Mouse (Mus musculus) frontal cortex, postnatal 14 days (tissue): Measurements from ENCODE around the gene Zfp609.
"Not testable (repeated sequence)": the region's sequence is repeated elsewhere in the genome, so short reads cannot be mapped to it uniquely, and the experiment has no call there.

Experiments used
- DNase-seq, 2 experiments: peaks; one replicate each; pipeline ENCODE4 v3.0.0; 2022; ENCODE audit warnings: low spot score in 2 of 2

The Zfp609 gene

GRCm38 (mm10) chr9:65818402-65818801 is 9.0 kb downstream of the Zfp609 start:
- no peak for DNase-seq

GRCm38 (mm10) chr9:65812841-65813240 is 14.5 kb downstream of the Zfp609 start:
- DNase-seq = no peak

- no peak for DNase-seq
Measured at GRCm38 (mm10) chr9:65811784-65812183, 15.6 kb downstream of the Zfp609 start.

- no peak for DNase-seq
Measured at GRCm38 (mm10) chr9:65807818-65808217, 19.5 kb downstream of the Zfp609 start.

- no peak for DNase-seq
Measured at GRCm38 (mm10) chr9:65807251-65807650, 20.1 kb downstream of the Zfp609 start.

- no peak for DNase-seq
Measured at GRCm38 (mm10) chr9:65799770-65800169, 27.6 kb downstream of the Zfp609 start.

- DNase-seq = no peak
Measured at GRCm38 (mm10) chr9:65795651-65796050, 31.7 kb downstream of the Zfp609 start.

- DNase-seq = no peak
Measured at GRCm38 (mm10) chr9:65794313-65794712, 33.1 kb downstream of the Zfp609 start.

- no peak for DNase-seq
Measured at GRCm38 (mm10) chr9:65793506-65793905, 33.9 kb downstream of the Zfp609 start.

GRCm38 (mm10) chr9:65793086-65793485 is 34.3 kb downstream of the Zfp609 start:
- DNase-seq = no peak

- no peak for DNase-seq
Measured at GRCm38 (mm10) chr9:65791846-65792245, 35.5 kb downstream of the Zfp609 start.

GRCm38 (mm10) chr9:65791106-65791505 is 36.3 kb downstream of the Zfp609 start:
- no peak for DNase-seq

- DNase-seq = no peak
Measured at GRCm38 (mm10) chr9:65789788-65790187, 37.6 kb downstream of the Zfp609 start.

- no peak for DNase-seq
Measured at GRCm38 (mm10) chr9:65788556-65788955, 38.8 kb downstream of the Zfp609 start.

- DNase-seq = no peak
Measured at GRCm38 (mm10) chr9:65787829-65788344, 39.5 kb downstream of the Zfp609 start.

GRCm38 (mm10) chr9:65786885-65787787 is 40.2 kb downstream of the Zfp609 start:
- no peak for DNase-seq

- DNase-seq = no peak
Measured at GRCm38 (mm10) chr9:65785772-65786368, 41.5 kb downstream of the Zfp609 start.

- not testable (repeated sequence) for DNase-seq
Measured at GRCm38 (mm10) chr9:65779619-65780018, 47.7 kb downstream of the Zfp609 start.

- DNase-seq = no peak
Measured at GRCm38 (mm10) chr9:65776874-65777432, 50.4 kb downstream of the Zfp609 start.

- no peak for DNase-seq
Measured at GRCm38 (mm10) chr9:65776137-65776872, 51.1 kb downstream of the Zfp609 start.

GRCm38 (mm10) chr9:65773783-65774182 is 53.6 kb downstream of the Zfp609 start:
- DNase-seq = no peak
